ENCODE assay signal across 15 mouse cellular contexts in genomic region chr19:28806821-28807496, GRCm38 (mm10). TPM values are rescaled to one million over a fixed set of nuclear protein-coding genes. Genes with fewer than 3 reads are reported as not detected.
"Had no signal": no experiment of that assay in that cellular context is flagged by ENCODE, and none has a peak within 500 bp of the region (broad histone marks: within the 10 kb centered on the region; RNA-seq: fewer than 3 reads in every experiment).

No protein-coding gene starts in this region.

- H3K4me2 ChIP-seq: limb, embryonic 15.5 days; liver, embryonic 12.5 days; lung, embryonic 14.5 days; neural tube, embryonic 15.5 days had no signal

- H3K9me3 ChIP-seq: limb, embryonic 15.5 days; liver, embryonic 12.5 days; midbrain, embryonic 10.5 days; neural tube, embryonic 15.5 days had no signal

- H3K4me3 ChIP-seq: left cerebral cortex, adult 2 months; limb, embryonic 15.5 days; liver, embryonic 12.5 days; midbrain, embryonic 10.5 days; myocyte; neural tube, embryonic 15.5 days had no signal

- DNase-seq: kidney, postnatal 25 days; lung, embryonic 14.5 days; lung, postnatal 10 days; lung, postnatal 4 days; midbrain, embryonic 14.5 days; right cerebral cortex, adult 18-20 months; thymus, postnatal 4 days had no signal

- H3K4me1 ChIP-seq: limb, embryonic 15.5 days; liver, embryonic 12.5 days; midbrain, embryonic 10.5 days; neural tube, embryonic 15.5 days had no signal

- H3K27me3 ChIP-seq: limb, embryonic 15.5 days; liver, embryonic 12.5 days; neural tube, embryonic 15.5 days had no signal

- H3K36me3 ChIP-seq: limb, embryonic 15.5 days; liver, embryonic 12.5 days; midbrain, embryonic 10.5 days; neural tube, embryonic 15.5 days had no signal

- H3K9ac ChIP-seq: limb, embryonic 15.5 days; liver, embryonic 12.5 days; lung, embryonic 14.5 days; neural tube, embryonic 15.5 days had no signal

- ATAC-seq: liver, embryonic 12.5 days had no signal

- H3K27ac ChIP-seq: left cerebral cortex, adult 2 months; limb, embryonic 15.5 days; liver, embryonic 12.5 days; midbrain, embryonic 10.5 days; neural tube, embryonic 15.5 days; stomach, postnatal 0 days had no signal

RNA-seq across cellular contexts. Expression of gene Slc1a1, which starts 27.9 kb away (rescaled TPM):
- total RNA-seq: megakaryocyte, adult 5-6 weeks had no signal
- polyA plus RNA-seq: myocyte had no signal
